Mouse (Mus musculus): ENCODE results near the gene Serac1. TPM values are rescaled to one million over a fixed set of nuclear protein-coding genes. Genes with fewer than 3 reads are reported as not detected.
A peak's percentile ranks its signal among the peaks of the same experiment; 100 is the strongest.

Gene Serac1
- polyA plus RNA-seq, 1 experiment from 2014 or later = 12.9 TPM

DNA sequence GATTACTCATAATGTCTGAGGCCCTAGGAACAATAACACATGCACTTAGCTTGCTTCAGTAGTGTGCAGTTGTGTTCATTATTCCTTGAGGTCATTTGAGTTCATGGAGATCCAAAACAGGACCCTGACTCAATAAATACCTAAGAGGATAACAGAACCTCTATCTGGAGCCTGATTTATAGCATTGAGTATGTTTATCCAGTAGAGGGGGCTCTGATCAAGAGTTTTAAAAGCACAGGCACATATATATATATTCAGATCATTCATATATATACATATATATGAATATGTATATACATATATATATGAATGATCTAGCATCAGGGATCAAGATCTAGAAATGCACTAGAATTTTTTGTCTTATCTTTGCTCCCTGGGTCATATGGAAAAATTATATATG is 16.0 kb upstream of the Serac1 start:
- no peak overlapping the region for H3K4me3 ChIP-seq (replicated peaks; ENCODE audit: low read depth, low read length)
- no peaks in the 10 kb centered on the region for H3K4me1 ChIP-seq (ENCODE audit: control insufficient read depth, insufficient read depth, low read length)
- DNase-seq = peak; percentile 28
- no peak overlapping the region for H3K27ac ChIP-seq (replicated peaks; ENCODE audit: low read depth, low read length)
- H3K36me3 ChIP-seq (ENCODE audit: control insufficient read depth, insufficient read depth, low read length) = 0 out of 2 replicates have a peak, but pooled peaks cover 4% of the 10 kb centered on the region
- H3K9me3 ChIP-seq (ENCODE audit: control insufficient read depth, low read length) = no peaks in the 10 kb centered on the region
- ATAC-seq (ENCODE audit: low FRiP score, low TSS enrichment) = no peak
- H3K4me2 ChIP-seq (ENCODE audit: low read length) = no peak overlapping the region
- no peak overlapping the region for H3K9ac ChIP-seq (replicated peaks; ENCODE audit: low read length)
- H3K27me3 ChIP-seq (ENCODE audit: control insufficient read depth, insufficient read depth, low read length) = no peaks in the 10 kb centered on the region

DNA sequence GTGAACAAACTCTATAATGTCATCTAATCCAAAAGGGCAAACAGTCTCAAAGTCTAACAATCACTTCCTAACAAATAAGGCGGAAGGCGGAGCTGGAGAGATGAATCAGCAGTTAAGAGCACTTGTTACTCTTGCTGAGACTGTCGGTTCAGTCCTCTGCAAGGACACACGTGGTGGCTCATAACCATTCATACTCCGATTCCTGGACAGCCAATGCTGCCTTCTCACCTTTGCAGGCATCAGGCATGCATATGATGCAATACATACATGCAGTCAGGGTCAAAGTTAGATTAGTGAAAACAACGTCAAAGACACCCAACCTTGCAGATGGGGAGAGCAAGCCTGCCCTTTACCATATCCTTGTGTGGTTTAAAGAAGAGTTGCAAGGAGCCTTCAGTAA is 12.1 kb upstream of the Serac1 start:
- 95% methylated on average over 6 of the region's 6 CpGs for whole genome bisulfite sequencing
- ATAC-seq (ENCODE audit: low FRiP score, low TSS enrichment) (no peak), DNase-seq (no peak)
- Histone ChIP-seq H3K9ac (replicated peaks; ENCODE audit: low read length) (no peak overlapping the region), H3K4me1 (ENCODE audit: control insufficient read depth, insufficient read depth, low read length) (no peaks in the 10 kb centered on the region), H3K9me3 (ENCODE audit: control insufficient read depth, low read length) (no peaks in the 10 kb centered on the region), H3K4me2 (ENCODE audit: low read length) (no peak overlapping the region), H3K4me3 (replicated peaks; ENCODE audit: low read depth, low read length) (no peak overlapping the region), H3K27ac (replicated peaks; ENCODE audit: low read depth, low read length) (no peak overlapping the region), H3K27me3 (ENCODE audit: control insufficient read depth, insufficient read depth, low read length) (no peaks in the 10 kb centered on the region), H3K36me3 (ENCODE audit: control insufficient read depth, insufficient read depth, low read length) (peaks cover 19% of the 10 kb centered on the region)

DNA sequence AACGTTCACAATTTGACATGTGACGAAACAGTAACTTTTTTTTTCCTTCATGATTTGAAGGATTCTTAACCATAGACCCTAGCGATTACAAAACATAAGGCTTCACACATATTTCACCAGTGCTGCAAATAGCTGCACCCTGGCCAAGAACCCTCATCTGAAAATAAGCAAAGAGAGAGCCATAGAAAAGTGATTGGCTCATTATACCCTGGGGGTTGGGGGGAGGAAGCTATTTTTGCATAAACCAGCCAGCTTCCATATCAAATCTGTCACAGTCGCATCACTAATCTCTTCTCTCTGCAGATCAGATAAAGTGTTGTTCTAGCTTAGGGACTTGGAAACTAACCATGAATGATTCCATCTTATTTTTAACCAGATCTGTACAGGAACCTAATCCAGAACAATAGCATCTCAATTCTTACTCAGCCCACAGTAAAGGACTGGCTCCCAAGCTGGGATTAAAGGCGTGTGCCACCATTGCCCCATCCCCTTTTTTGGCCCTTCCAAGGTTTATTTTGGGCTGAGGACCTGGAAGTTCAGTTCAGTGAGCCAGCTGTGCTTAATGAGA is 3.9 kb upstream of the Serac1 start:
- H3K4me1 ChIP-seq (ENCODE audit: control insufficient read depth, insufficient read depth, low read length) = peaks cover 17% of the 10 kb centered on the region
- peaks cover 54% of the 10 kb centered on the region for H3K36me3 ChIP-seq (ENCODE audit: control insufficient read depth, insufficient read depth, low read length)
- WGBS = 88% methylated on average over 5 of the region's 5 CpGs
- H3K4me2 ChIP-seq (ENCODE audit: low read length) = no peak overlapping the region
- DNase-seq (no peak), ATAC-seq (ENCODE audit: low FRiP score, low TSS enrichment) (no peak)
- no peak overlapping the region for H3K9ac ChIP-seq (replicated peaks; ENCODE audit: low read length)
- no peak overlapping the region for H3K27ac ChIP-seq (replicated peaks; ENCODE audit: low read depth, low read length)
- no peak overlapping the region for H3K4me3 ChIP-seq (replicated peaks; ENCODE audit: low read depth, low read length)
- no peaks in the 10 kb centered on the region for H3K9me3 ChIP-seq (ENCODE audit: control insufficient read depth, low read length)
- no peaks in the 10 kb centered on the region for H3K27me3 ChIP-seq (ENCODE audit: control insufficient read depth, insufficient read depth, low read length)

DNA sequence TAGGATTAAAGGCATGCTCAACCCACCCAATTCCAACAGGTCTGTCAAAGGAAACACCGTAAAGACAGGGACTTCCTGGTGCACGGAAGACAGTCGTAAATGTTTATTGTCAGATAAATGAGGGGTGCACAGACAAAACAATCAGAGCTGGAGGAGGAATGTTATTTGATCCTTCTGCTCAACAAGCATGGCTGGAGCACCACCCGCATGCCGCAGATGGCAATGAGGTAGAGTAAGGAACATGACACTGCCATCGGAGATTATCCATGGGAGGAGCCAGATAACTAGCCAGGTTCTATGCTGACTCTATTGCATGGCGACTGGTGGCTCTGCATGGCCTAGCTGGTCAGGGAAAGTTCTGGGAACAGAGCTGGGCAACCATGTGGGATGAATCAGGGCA is 6.1 kb downstream of the Serac1 start:
- no peak overlapping the region for H3K4me3 ChIP-seq (replicated peaks; ENCODE audit: low read depth, low read length)
- no peaks in the 10 kb centered on the region for H3K27me3 ChIP-seq (ENCODE audit: control insufficient read depth, insufficient read depth, low read length)
- DNase-seq = no peak
- H3K4me2 ChIP-seq (ENCODE audit: low read length) = no peak overlapping the region
- 91% methylated on average over 7 of the region's 7 CpGs for WGBS
- ATAC-seq (ENCODE audit: low FRiP score, low TSS enrichment) = no peak
- H3K27ac ChIP-seq (replicated peaks; ENCODE audit: low read depth, low read length) = no peak overlapping the region
- H3K4me1 ChIP-seq (ENCODE audit: control insufficient read depth, insufficient read depth, low read length) = peaks cover 4% of the 10 kb centered on the region; the same call in 1 of the 2 replicates
- no peaks in the 10 kb centered on the region for H3K9me3 ChIP-seq (ENCODE audit: control insufficient read depth, low read length)
- peaks cover 50% of the 10 kb centered on the region for H3K36me3 ChIP-seq (ENCODE audit: control insufficient read depth, insufficient read depth, low read length)
- no peak overlapping the region for H3K9ac ChIP-seq (replicated peaks; ENCODE audit: low read length)

DNA sequence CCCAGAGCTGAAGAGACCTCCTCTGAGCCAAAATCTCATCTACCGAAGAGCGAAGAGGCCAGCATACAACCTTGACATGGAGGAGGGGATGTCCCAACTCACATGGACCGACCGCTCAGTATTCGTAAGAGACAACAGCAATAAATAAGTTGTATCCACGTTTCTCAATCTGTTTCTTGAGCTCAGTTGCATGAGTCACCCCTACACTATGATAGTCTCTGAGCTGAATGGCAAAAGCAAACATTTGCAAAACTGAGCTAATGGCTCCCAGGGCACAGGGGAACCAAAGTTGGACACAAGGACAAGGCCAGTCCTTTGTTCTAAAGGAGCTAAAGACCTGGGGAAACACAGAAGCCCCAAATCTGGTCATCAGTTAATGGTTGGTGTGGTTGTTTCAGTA is 9.7 kb downstream of the Serac1 start:
- H3K4me3 ChIP-seq (replicated peaks; ENCODE audit: low read depth, low read length) = no peak overlapping the region
- WGBS = 92% methylated on average over 6 of the region's 6 CpGs
- ATAC-seq (ENCODE audit: low FRiP score, low TSS enrichment) (no peak), DNase-seq (no peak)
- H3K9ac ChIP-seq (replicated peaks; ENCODE audit: low read length) = no peak overlapping the region
- peaks cover 75% of the 10 kb centered on the region for H3K36me3 ChIP-seq (ENCODE audit: control insufficient read depth, insufficient read depth, low read length)
- H3K9me3 ChIP-seq (ENCODE audit: control insufficient read depth, low read length) = no peaks in the 10 kb centered on the region
- H3K4me2 ChIP-seq (ENCODE audit: low read length) = no peak overlapping the region
- no peak overlapping the region for H3K27ac ChIP-seq (replicated peaks; ENCODE audit: low read depth, low read length)
- H3K4me1 ChIP-seq (ENCODE audit: control insufficient read depth, insufficient read depth, low read length) = no peaks in the 10 kb centered on the region
- H3K27me3 ChIP-seq (ENCODE audit: control insufficient read depth, insufficient read depth, low read length) = no peaks in the 10 kb centered on the region

DNA sequence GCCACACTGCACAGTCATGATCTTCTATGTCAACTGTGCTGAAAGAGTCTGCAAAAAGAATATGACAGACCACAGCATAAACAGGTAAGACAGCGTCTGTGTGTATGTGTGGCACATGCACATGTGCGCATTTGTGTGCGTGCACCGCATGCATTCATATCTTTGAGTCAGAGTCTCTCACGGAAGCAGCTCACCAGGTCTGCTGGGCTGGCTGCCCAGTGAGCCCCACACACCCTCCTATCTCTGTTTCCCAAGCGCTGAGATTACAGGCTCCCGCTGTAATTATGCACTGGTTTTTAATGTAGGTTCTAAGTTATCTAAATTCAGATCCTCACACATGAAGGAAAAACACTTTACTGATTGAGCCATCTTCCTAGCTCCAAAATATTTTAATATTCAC is 11.9 kb downstream of the Serac1 start:
- Histone ChIP-seq H3K4me1 (ENCODE audit: control insufficient read depth, insufficient read depth, low read length) (no peaks in the 10 kb centered on the region), H3K4me3 (replicated peaks; ENCODE audit: low read depth, low read length) (no peak overlapping the region), H3K36me3 (ENCODE audit: control insufficient read depth, insufficient read depth, low read length) (peaks cover 82% of the 10 kb centered on the region), H3K9me3 (ENCODE audit: control insufficient read depth, low read length) (no peaks in the 10 kb centered on the region), H3K27ac (replicated peaks; ENCODE audit: low read depth, low read length) (no peak overlapping the region), H3K4me2 (ENCODE audit: low read length) (no peak overlapping the region), H3K9ac (replicated peaks; ENCODE audit: low read length) (no peak overlapping the region), H3K27me3 (ENCODE audit: control insufficient read depth, insufficient read depth, low read length) (no peaks in the 10 kb centered on the region)
- 97% methylated on average over 7 of the region's 7 CpGs for WGBS
- DNase-seq (no peak), ATAC-seq (ENCODE audit: low FRiP score, low TSS enrichment) (no peak)

DNA sequence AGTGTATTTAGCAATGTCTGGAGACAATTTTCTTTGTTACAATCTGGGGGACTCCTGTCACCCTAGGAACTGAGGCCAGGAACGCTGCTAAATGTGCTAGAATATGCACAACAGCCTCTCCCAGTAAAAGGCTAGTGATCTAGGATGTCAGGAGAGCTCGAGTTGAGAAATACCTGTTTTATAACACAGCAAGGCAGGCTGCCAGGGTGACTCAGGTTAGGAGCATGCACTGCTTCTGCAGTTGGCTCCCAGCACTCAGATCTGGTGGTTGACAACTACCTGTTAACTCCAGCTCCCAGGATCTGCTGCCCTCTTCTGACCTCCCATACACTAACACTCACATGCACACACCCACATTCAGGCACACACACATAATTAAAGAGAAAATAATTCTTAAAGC is 13.5 kb downstream of the Serac1 start:
- WGBS = 91% methylated on average over 2 of the region's 2 CpGs
- ATAC-seq (ENCODE audit: low FRiP score, low TSS enrichment) = no peak
- peaks cover 71% of the 10 kb centered on the region for H3K36me3 ChIP-seq (ENCODE audit: control insufficient read depth, insufficient read depth, low read length)
- H3K4me2 ChIP-seq (ENCODE audit: low read length) = no peak overlapping the region
- H3K27ac ChIP-seq (replicated peaks; ENCODE audit: low read depth, low read length) = no peak overlapping the region
- H3K9me3 ChIP-seq (ENCODE audit: control insufficient read depth, low read length) = no peaks in the 10 kb centered on the region
- no peak overlapping the region for H3K9ac ChIP-seq (replicated peaks; ENCODE audit: low read length)
- H3K4me3 ChIP-seq (replicated peaks; ENCODE audit: low read depth, low read length) = no peak overlapping the region
- no peaks in the 10 kb centered on the region for H3K4me1 ChIP-seq (ENCODE audit: control insufficient read depth, insufficient read depth, low read length)
- no peak for DNase-seq
- no peaks in the 10 kb centered on the region for H3K27me3 ChIP-seq (ENCODE audit: control insufficient read depth, insufficient read depth, low read length)

DNA sequence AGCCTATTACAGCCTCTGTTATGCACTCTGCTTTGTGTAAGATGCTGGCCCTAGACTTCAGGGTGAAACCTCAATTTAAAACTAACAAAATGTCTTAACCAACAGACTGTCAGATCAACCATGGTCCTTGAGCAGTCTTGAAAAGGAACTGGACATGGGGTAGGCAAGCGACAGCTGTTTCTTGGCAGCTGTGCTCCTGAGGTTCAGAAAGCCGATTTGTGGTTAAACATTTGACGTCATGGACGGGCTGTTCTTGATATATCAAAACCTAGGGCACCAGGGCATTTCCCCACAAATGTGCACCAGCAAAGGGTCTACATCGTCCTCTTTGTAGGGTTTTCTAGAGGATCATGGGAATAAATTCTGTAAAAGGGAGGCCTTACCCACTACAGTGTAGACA is 16.0 kb downstream of the Serac1 start:
- no peak overlapping the region for H3K4me2 ChIP-seq (ENCODE audit: low read length)
- no peak for ATAC-seq (ENCODE audit: low FRiP score, low TSS enrichment)
- DNase-seq = no peak
- no peaks in the 10 kb centered on the region for H3K27me3 ChIP-seq (ENCODE audit: control insufficient read depth, insufficient read depth, low read length)
- peaks cover 63% of the 10 kb centered on the region for H3K36me3 ChIP-seq (ENCODE audit: control insufficient read depth, insufficient read depth, low read length)
- no peak overlapping the region for H3K4me3 ChIP-seq (replicated peaks; ENCODE audit: low read depth, low read length)
- H3K9ac ChIP-seq (replicated peaks; ENCODE audit: low read length) = no peak overlapping the region
- WGBS = 95% methylated on average over 5 of the region's 5 CpGs
- no peaks in the 10 kb centered on the region for H3K9me3 ChIP-seq (ENCODE audit: control insufficient read depth, low read length)
- no peak overlapping the region for H3K27ac ChIP-seq (replicated peaks; ENCODE audit: low read depth, low read length)
- no peaks in the 10 kb centered on the region for H3K4me1 ChIP-seq (ENCODE audit: control insufficient read depth, insufficient read depth, low read length)

DNA sequence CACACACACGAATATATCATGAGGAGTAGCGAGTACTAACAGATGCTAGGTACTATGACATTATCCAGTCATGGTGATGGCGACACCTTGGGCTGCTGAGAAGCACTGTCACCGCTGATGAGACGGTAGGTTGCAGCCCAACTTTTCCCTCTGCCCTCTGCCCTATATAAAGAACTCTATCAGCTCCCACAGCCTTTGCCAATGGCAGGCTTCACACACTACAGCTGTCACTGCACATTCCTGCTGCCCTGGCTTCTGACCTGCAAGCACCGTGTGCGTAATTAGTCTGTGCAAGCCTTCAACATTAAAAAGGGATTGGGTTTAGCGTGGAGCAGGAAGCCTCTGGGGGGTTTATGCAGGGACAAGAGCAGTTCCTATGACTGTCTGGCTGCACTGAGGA is 16.7 kb downstream of the Serac1 start:
- Histone ChIP-seq H3K9ac (replicated peaks; ENCODE audit: low read length) (no peak overlapping the region), H3K4me1 (ENCODE audit: control insufficient read depth, insufficient read depth, low read length) (no peaks in the 10 kb centered on the region), H3K27me3 (ENCODE audit: control insufficient read depth, insufficient read depth, low read length) (no peaks in the 10 kb centered on the region), H3K4me3 (replicated peaks; ENCODE audit: low read depth, low read length) (no peak overlapping the region), H3K27ac (replicated peaks; ENCODE audit: low read depth, low read length) (no peak overlapping the region), H3K9me3 (ENCODE audit: control insufficient read depth, low read length) (no peaks in the 10 kb centered on the region), H3K4me2 (ENCODE audit: low read length) (no peak overlapping the region), H3K36me3 (ENCODE audit: control insufficient read depth, insufficient read depth, low read length) (peaks cover 63% of the 10 kb centered on the region)
- WGBS = 83% methylated on average over 8 of the region's 8 CpGs
- ATAC-seq (ENCODE audit: low FRiP score, low TSS enrichment) (no peak), DNase-seq (no peak)
